Mouse (Mus musculus) inflammation-experienced regulatory T-cells, adult 16 weeks (primary cell): ENCODE data around the gene Cyp4f16. TPM values are rescaled to one million over a fixed set of nuclear protein-coding genes. Genes with fewer than 3 reads are reported as not detected.

Experiments used
- polyA plus RNA-seq: library from polyadenylated mRNA; unstranded; fragments of 100-300 nt; shearing (Covaris generic); gene quantifications from one replicate; pipeline ENCODE4 v1.2.1, GENCODE M21; 2017

Cyp4f16 gene
- 19.0 TPM for polyA plus RNA-seq

DNA sequence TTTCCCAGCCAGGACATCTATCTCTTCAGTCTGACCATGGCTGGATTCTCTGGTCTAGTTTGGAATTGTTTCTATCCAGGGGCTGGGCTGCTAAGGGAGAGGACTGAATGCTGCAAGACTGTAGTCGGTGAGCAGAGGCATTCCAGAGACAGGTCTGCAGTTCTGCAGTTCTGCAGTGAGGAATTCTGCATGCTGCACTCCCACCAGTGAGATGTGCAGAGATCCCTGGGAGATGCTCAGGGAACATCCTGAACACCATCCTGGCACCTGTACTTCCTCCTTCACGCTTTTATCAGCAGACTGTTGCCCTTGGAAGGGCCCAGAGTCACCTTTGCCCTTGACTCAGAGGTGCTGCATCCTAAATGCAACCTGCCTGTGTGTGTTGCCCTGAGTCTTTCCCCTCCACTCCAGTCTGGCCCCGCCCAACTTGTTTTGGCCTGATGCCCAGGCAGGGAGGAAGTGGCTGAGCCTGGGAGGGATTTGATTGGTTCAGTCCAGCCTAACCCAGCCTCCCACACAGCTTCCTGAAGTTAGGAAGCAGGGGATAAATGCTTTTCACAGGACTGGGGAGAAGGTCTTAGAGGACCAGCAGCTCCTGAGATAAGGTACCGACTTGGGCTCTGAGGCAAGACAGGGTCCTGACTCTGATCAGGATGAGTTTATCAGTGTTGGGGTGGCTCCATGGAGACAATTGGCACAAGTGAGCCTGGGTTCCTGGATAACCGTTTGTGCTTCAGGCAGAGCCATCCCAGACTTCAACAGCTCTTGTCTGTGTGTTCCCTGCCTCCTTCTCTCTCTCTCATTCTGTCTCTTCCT, at the start of gene Cyp4f16:
Gene Cyp4f16, plus strand, starts transcription at position 508 of the 816 bp plus-strand sequence.

GRCm38 (mm10) chr17:32505851-32506728, 30.3 kb upstream of the Cyp4f16 start, which contains the start of gene Cyp4f17:
Gene Cyp4f17, plus strand, starts transcription at chr17:32506050.

Other genes with a start within 250 kb of the Cyp4f16 start
- gene Akap8, start 215.3 kb upstream of the Cyp4f16 start, polyA plus RNA-seq, result 258 TPM
- gene Akap8l, start 186.0 kb upstream of the Cyp4f16 start, polyA plus RNA-seq, result 327 TPM
- gene Wiz, start 147.1 kb upstream of the Cyp4f16 start, polyA plus RNA-seq, result 23.5 TPM
- gene Rasal3, start 133.0 kb upstream of the Cyp4f16 start, polyA plus RNA-seq, result 166 TPM
- gene Pglyrp2, start 112.4 kb upstream of the Cyp4f16 start, polyA plus RNA-seq, result 98.3 TPM
- gene Cyp4f39, start 83.8 kb upstream of the Cyp4f16 start, polyA plus RNA-seq, result 1.5 TPM
- gene Cyp4f17, start 30.5 kb upstream of the Cyp4f16 start, polyA plus RNA-seq, result 4.9 TPM
- gene Cyp4f37, start 84.8 kb downstream of the Cyp4f16 start, polyA plus RNA-seq, result not detected
- not detected for gene Cyp4f40, start 122.3 kb downstream of the Cyp4f16 start, polyA plus RNA-seq
- not detected for gene Cyp4f15, start 149.1 kb downstream of the Cyp4f16 start, polyA plus RNA-seq